Mouse (Mus musculus) C2C12 (cell line): ENCODE data around the gene Mafb.

Experiments
- CEBPB ChIP-seq: IDR thresholded peaks from one replicate; pipeline ENCODE4 v1.6.1; 2011; ENCODE audit warnings: low read depth, mild to moderate bottlenecking, control low read depth, moderate library complexity
- CTCF ChIP-seq: IDR thresholded peaks from one replicate; pipeline ENCODE4 v1.5.1; 2011; ENCODE audit not compliant: control insufficient read depth, insufficient read depth, insufficient read length
- MAX ChIP-seq: IDR thresholded peaks from one replicate; pipeline ENCODE4 v1.6.1; 2011; ENCODE audit warnings: mild to moderate bottlenecking, control low read depth
- MYOD1 ChIP-seq: IDR thresholded peaks from one replicate; pipeline ENCODE4 v1.6.1; 2011; ENCODE audit warnings: low read depth; ENCODE audit not compliant: control insufficient read depth, insufficient read length
- MYOG ChIP-seq: IDR thresholded peaks from one replicate; pipeline ENCODE4 v1.6.1; 2011; ENCODE audit not compliant: control insufficient read depth, insufficient read length; ENCODE audit errors: extremely low read depth
- USF1 ChIP-seq: IDR thresholded peaks from one replicate; pipeline ENCODE4 v1.6.1; 2011; ENCODE audit warnings: low read depth, mild to moderate bottlenecking, control low read depth, moderate library complexity

- TF ChIP-seq USF1 (no peak), CTCF (no peak), MYOG (no peak), MAX (no peak), CEBPB (no peak), MYOD1 (no peak)
These were observed 38.0 kb downstream of the Mafb start for GRCm38 (mm10) chr2:160328886-160329285.
